In the genomic region with DNA sequence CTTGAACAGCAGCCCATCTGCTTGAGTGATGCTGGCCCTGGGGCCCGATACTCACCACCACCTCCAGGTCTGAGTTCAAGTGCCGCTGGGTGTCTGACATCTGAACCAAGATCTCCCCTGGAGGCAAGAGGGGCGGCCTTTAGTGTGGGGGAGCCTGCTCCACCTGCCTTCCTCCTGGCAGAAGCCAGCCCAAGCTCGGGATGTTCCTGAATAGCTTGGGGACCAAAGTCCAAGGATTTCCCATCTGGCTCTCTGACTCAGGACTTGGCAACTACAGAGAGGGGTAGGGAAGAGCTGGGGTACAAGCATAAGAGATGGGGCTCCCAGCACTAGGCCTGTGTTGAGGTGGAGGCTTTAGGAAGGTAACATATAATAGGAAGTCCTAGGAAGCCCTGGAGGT, we compare ENCODE assay signal across 27 mouse cellular contexts. TPM values are rescaled to one million over a fixed set of nuclear protein-coding genes. Genes with fewer than 3 reads are reported as not detected.
A peak's percentile ranks its signal among the peaks of the same experiment; 100 is the strongest.
DNase-seq lines count a peak whose midpoint lies in the region; ATAC-seq and TF ChIP-seq lines count a peak whose summit lies in the region.
"Had no signal": no experiment of that assay in that cellular context is flagged by ENCODE, and none has a peak within 500 bp of the region (broad histone marks: within the 10 kb centered on the region; RNA-seq: fewer than 3 reads in every experiment).

No protein-coding gene starts in this region.

- DNase-seq in kidney, adult 18-20 months = peak; percentile 57
- DNase-seq in kidney, postnatal 14 days = peak; percentile 60
- DNase-seq in stomach, postnatal 0 days (ENCODE audit: low spot score) = peak; percentile 43
- DNase-seq in B cell, adult 2 months = no peak
- DNase-seq: adrenal gland, postnatal 10 days; cerebellum, adult 2 months; cerebellum, postnatal 36 days; embryo, embryonic 11 days; gastrocnemius, postnatal 10 days; lung, embryonic 14.5 days; right cerebral cortex, adult 18-20 months; right cerebral cortex, postnatal 4 days had no signal

- TF ChIP-seq EP300 in stomach, postnatal 0 days (optimal IDR thresholded peaks at IDR 0.05) = no peak

- no peaks in the 10 kb centered on the region for H3K9me3 ChIP-seq in kidney, embryonic 15.5 days (replicated peaks)
- H3K9me3 ChIP-seq in intestine, postnatal 0 days (ENCODE audit: control insufficient read depth) = no peaks in the 10 kb centered on the region
- no peaks in the 10 kb centered on the region for H3K9me3 ChIP-seq in stomach, postnatal 0 days (ENCODE audit: control insufficient read depth, low read length)
- no peaks in the 10 kb centered on the region for H3K9me3 ChIP-seq in forebrain, embryonic 16.5 days (ENCODE audit: control insufficient read depth, low read length)
- H3K9me3 ChIP-seq: embryonic facial prominence, embryonic 15.5 days; limb, embryonic 10.5 days; midbrain, embryonic 12.5 days; neural tube, embryonic 15.5 days had no signal

- H3K4me2 ChIP-seq in kidney, embryonic 15.5 days = no peak overlapping the region
- peak overlapping the region; percentile 62 for H3K4me2 ChIP-seq in intestine, postnatal 0 days (replicated peaks; ENCODE audit: low read depth)
- H3K4me2 ChIP-seq in stomach, postnatal 0 days (replicated peaks; ENCODE audit: low read depth) = no peak overlapping the region
- no peak overlapping the region for H3K4me2 ChIP-seq in forebrain, embryonic 16.5 days (ENCODE audit: low read length)
- H3K4me2 ChIP-seq: embryonic facial prominence, embryonic 15.5 days; heart, embryonic 11.5 days; liver, embryonic 11.5 days; lung, embryonic 14.5 days; midbrain, embryonic 12.5 days; neural tube, embryonic 15.5 days had no signal

- no peak overlapping the region for H3K27ac ChIP-seq in kidney, embryonic 15.5 days
- H3K27ac ChIP-seq in intestine, postnatal 0 days (ENCODE audit: low read depth, low read length) = peak overlapping the region; percentile 86
- H3K27ac ChIP-seq in stomach, postnatal 0 days (replicated peaks) = no peak overlapping the region
- no peak overlapping the region for H3K27ac ChIP-seq in forebrain, embryonic 16.5 days (ENCODE audit: low read length)
- H3K27ac ChIP-seq: embryonic facial prominence, embryonic 15.5 days; hindbrain, postnatal 0 days; limb, embryonic 10.5 days; midbrain, embryonic 12.5 days; neural tube, embryonic 15.5 days had no signal

- TF ChIP-seq CTCF in intestine, postnatal 0 days (IDR thresholded peaks at IDR 0.05; ENCODE audit: low read depth) = no peak
- no peak for TF ChIP-seq CTCF in stomach, postnatal 0 days (IDR thresholded peaks at IDR 0.05; ENCODE audit: low read depth)

- H3K4me3 ChIP-seq in kidney, embryonic 15.5 days (replicated peaks) = no peak overlapping the region
- H3K4me3 ChIP-seq in intestine, postnatal 0 days (ENCODE audit: low read depth, low read length) = peak overlapping the region; percentile 9; the same call in 1 of the 2 replicates
- no peak overlapping the region for H3K4me3 ChIP-seq in stomach, postnatal 0 days (ENCODE audit: low read depth, low read length)
- no peak overlapping the region for H3K4me3 ChIP-seq in forebrain, embryonic 16.5 days (replicated peaks; ENCODE audit: low read length)
- H3K4me3 ChIP-seq: embryonic facial prominence, embryonic 15.5 days; limb, embryonic 10.5 days; midbrain, embryonic 12.5 days; neural tube, embryonic 15.5 days had no signal

- peaks cover 34% of the 10 kb centered on the region for H3K4me1 ChIP-seq in kidney, embryonic 15.5 days
- H3K4me1 ChIP-seq in intestine, postnatal 0 days (replicated peaks; ENCODE audit: control insufficient read depth, insufficient read depth, low read length) = peaks cover 18% of the 10 kb centered on the region; the same call in 1 of the 2 replicates
- H3K4me1 ChIP-seq in stomach, postnatal 0 days (replicated peaks; ENCODE audit: control insufficient read depth, insufficient read depth) = peaks cover 4% of the 10 kb centered on the region; the same call in 1 of the 2 replicates
- no peaks in the 10 kb centered on the region for H3K4me1 ChIP-seq in forebrain, embryonic 16.5 days (replicated peaks; ENCODE audit: control insufficient read depth, insufficient read depth, low read length)
- H3K4me1 ChIP-seq: embryonic facial prominence, embryonic 15.5 days; midbrain, embryonic 12.5 days; neural tube, embryonic 15.5 days had no signal

- WGBS in kidney, embryonic 15.5 days = 80% methylated on average over 4 of the region's 4 CpGs
- 45% methylated on average over 4 of the region's 4 CpGs for WGBS in intestine, postnatal 0 days
- WGBS in stomach, postnatal 0 days = 75% methylated on average over 4 of the region's 4 CpGs
- 87% methylated on average over 4 of the region's 4 CpGs for WGBS in forebrain, embryonic 16.5 days

- H3K9ac ChIP-seq in kidney, embryonic 15.5 days = no peak overlapping the region
- no peak overlapping the region for H3K9ac ChIP-seq in intestine, postnatal 0 days (ENCODE audit: low read depth, low read length)
- no peak overlapping the region for H3K9ac ChIP-seq in stomach, postnatal 0 days (ENCODE audit: low read length)
- H3K9ac ChIP-seq in forebrain, embryonic 16.5 days (replicated peaks; ENCODE audit: low read depth, low read length) = no peak overlapping the region
- H3K9ac ChIP-seq: embryonic facial prominence, embryonic 15.5 days; lung, embryonic 14.5 days; midbrain, embryonic 12.5 days; neural tube, embryonic 15.5 days had no signal

- peaks cover 12% of the 10 kb centered on the region for H3K36me3 ChIP-seq in kidney, embryonic 15.5 days
- H3K36me3 ChIP-seq in intestine, postnatal 0 days (ENCODE audit: control insufficient read depth, insufficient read depth) = peaks cover 20% of the 10 kb centered on the region; the same call in 1 of the 2 replicates
- H3K36me3 ChIP-seq in stomach, postnatal 0 days (ENCODE audit: control insufficient read depth, insufficient read depth, low read length) = no peaks in the 10 kb centered on the region; the same call in 1 of the 2 replicates
- H3K36me3 ChIP-seq in forebrain, embryonic 16.5 days (ENCODE audit: control insufficient read depth, insufficient read depth) = no peaks in the 10 kb centered on the region
- H3K36me3 ChIP-seq: neural tube, embryonic 15.5 days had no signal

- H3K27me3 ChIP-seq in kidney, embryonic 15.5 days = no peaks in the 10 kb centered on the region
- H3K27me3 ChIP-seq in intestine, postnatal 0 days (replicated peaks; ENCODE audit: control insufficient read depth, insufficient read depth, low read length) = no peaks in the 10 kb centered on the region
- H3K27me3 ChIP-seq in stomach, postnatal 0 days (ENCODE audit: control insufficient read depth, insufficient read depth, low read length) = no peaks in the 10 kb centered on the region
- no peaks in the 10 kb centered on the region for H3K27me3 ChIP-seq in forebrain, embryonic 16.5 days (replicated peaks; ENCODE audit: control insufficient read depth, insufficient read depth, low read length)
- H3K27me3 ChIP-seq: CH12.LX; embryonic facial prominence, embryonic 15.5 days; midbrain, embryonic 12.5 days; neural tube, embryonic 15.5 days; Patski had no signal

- no peak for ATAC-seq in kidney, embryonic 15.5 days (replicated peaks; ENCODE audit: low FRiP score)
- 0 out of 2 replicates have a peak, but pooled peaks have one; percentile 4 for ATAC-seq in intestine, postnatal 0 days
- ATAC-seq in stomach, postnatal 0 days (ENCODE audit: low FRiP score, low TSS enrichment) = no peak
- no peak for ATAC-seq in forebrain, embryonic 16.5 days
- ATAC-seq: forebrain, embryonic 14.5 days; hindbrain, postnatal 0 days; Patski had no signal

RNA-seq across cellular contexts. Expression of gene Baiap2l2, which starts 2.0 kb away (rescaled TPM):
- 13.4 and 14.3 TPM in 2 replicates for polyA plus RNA-seq in kidney, embryonic 15.5 days (2015; fragmentation: Nextera tagmentation; extraction: Ambion mirVana)
- 19.3 and 21.3 TPM in 2 replicates for polyA plus RNA-seq in intestine, postnatal 0 days (2015; fragmentation: Nextera tagmentation; extraction: Ambion mirVana)
- polyA plus RNA-seq in stomach, postnatal 0 days (2015; fragmentation: Nextera tagmentation; extraction: Ambion mirVana) = 4.1 and 4.9 TPM in 2 replicates
- polyA plus RNA-seq in forebrain, embryonic 16.5 days (2015; fragmentation: Nextera tagmentation; extraction: Ambion mirVana) = 2.0 and 3.0 TPM in 2 replicates
- polyA plus RNA-seq: G1E had no signal

RNA-seq across cellular contexts. Expression of gene Slc16a8, which starts 28.8 kb away (rescaled TPM):
- polyA plus RNA-seq in kidney, embryonic 15.5 days (2015; fragmentation: Nextera tagmentation; extraction: Ambion mirVana) = 0.12 and 0.26 TPM in 2 replicates
- polyA plus RNA-seq in intestine, postnatal 0 days (2015; fragmentation: Nextera tagmentation; extraction: Ambion mirVana) = 0.12 TPM in 1 of 2 replicates, not detected in the other
- polyA plus RNA-seq in stomach, postnatal 0 days (2015; fragmentation: Nextera tagmentation; extraction: Ambion mirVana) = 0.10 and 0.12 TPM in 2 replicates
- polyA plus RNA-seq in forebrain, embryonic 16.5 days (2015; fragmentation: Nextera tagmentation; extraction: Ambion mirVana) = 0.41 and 0.62 TPM in 2 replicates
- polyA plus RNA-seq: G1E; limb, embryonic 10.5 days; thymus, postnatal 0 days had no signal

RNA-seq across cellular contexts. Expression of gene Pla2g6, which starts 44.8 kb away (rescaled TPM):
- 16.9 and 17.7 TPM in 2 replicates for polyA plus RNA-seq in kidney, embryonic 15.5 days (2015; fragmentation: Nextera tagmentation; extraction: Ambion mirVana)
- 17.4 and 22.1 TPM in 2 replicates for polyA plus RNA-seq in intestine, postnatal 0 days (2015; fragmentation: Nextera tagmentation; extraction: Ambion mirVana)
- 8.8 and 9.4 TPM in 2 replicates for polyA plus RNA-seq in stomach, postnatal 0 days (2015; fragmentation: Nextera tagmentation; extraction: Ambion mirVana)
- 26.4 and 31.0 TPM in 2 replicates for polyA plus RNA-seq in forebrain, embryonic 16.5 days (2015; fragmentation: Nextera tagmentation; extraction: Ambion mirVana)

RNA-seq across cellular contexts. Expression of gene Gm49486, which starts 54.2 kb away (rescaled TPM):
- polyA plus RNA-seq in kidney, embryonic 15.5 days (2015; fragmentation: Nextera tagmentation; extraction: Ambion mirVana) = 0.67 and 0.74 TPM in 2 replicates
- polyA plus RNA-seq in intestine, postnatal 0 days (2015; fragmentation: Nextera tagmentation; extraction: Ambion mirVana) = 0.14 and 0.30 TPM in 2 replicates
- polyA plus RNA-seq in stomach, postnatal 0 days (2015; fragmentation: Nextera tagmentation; extraction: Ambion mirVana) = 0.23 and 0.27 TPM in 2 replicates
- polyA plus RNA-seq in forebrain, embryonic 16.5 days (2015; fragmentation: Nextera tagmentation; extraction: Ambion mirVana) = 0.82 and 0.94 TPM in 2 replicates
- polyA plus RNA-seq: G1E had no signal

RNA-seq across cellular contexts. Expression of gene Pick1, which starts 54.4 kb away (rescaled TPM):
- 45.5 and 49.8 TPM in 2 replicates for polyA plus RNA-seq in kidney, embryonic 15.5 days (2015; fragmentation: Nextera tagmentation; extraction: Ambion mirVana)
- 21.9 and 24.6 TPM in 2 replicates for polyA plus RNA-seq in intestine, postnatal 0 days (2015; fragmentation: Nextera tagmentation; extraction: Ambion mirVana)
- 25.7 and 26.7 TPM in 2 replicates for polyA plus RNA-seq in stomach, postnatal 0 days (2015; fragmentation: Nextera tagmentation; extraction: Ambion mirVana)
- polyA plus RNA-seq in forebrain, embryonic 16.5 days (2015; fragmentation: Nextera tagmentation; extraction: Ambion mirVana) = 76.3 and 102 TPM in 2 replicates

Comparison
In these comparisons a context has a peak if more than half of its experiments do, and no peak if none do; other contexts are left out.
1. DNase-seq: peak in kidney, adult 18-20 months (single experiment), kidney, postnatal 14 days (single experiment) and stomach, postnatal 0 days (single experiment); none in B cell, adult 2 months (0 of 2).